Mouse (Mus musculus): Measurements from ENCODE around the gene Pam16. TPM values are rescaled to one million over a fixed set of nuclear protein-coding genes. Genes with fewer than 3 reads are reported as not detected.
"Not testable (repeated sequence)": the region's sequence is repeated elsewhere in the genome, so short reads cannot be mapped to it uniquely, and the experiment has no call there.

Gene Pam16
- total RNA-seq, 2 experiments from 2014 or later: 119 to 137 TPM

GRCm38 (mm10) chr16:4596836-4597235 lies 28.0 kb downstream of the Pam16 start:
- intact Hi-C loops (cut with DNase I): no loop called here

DNA sequence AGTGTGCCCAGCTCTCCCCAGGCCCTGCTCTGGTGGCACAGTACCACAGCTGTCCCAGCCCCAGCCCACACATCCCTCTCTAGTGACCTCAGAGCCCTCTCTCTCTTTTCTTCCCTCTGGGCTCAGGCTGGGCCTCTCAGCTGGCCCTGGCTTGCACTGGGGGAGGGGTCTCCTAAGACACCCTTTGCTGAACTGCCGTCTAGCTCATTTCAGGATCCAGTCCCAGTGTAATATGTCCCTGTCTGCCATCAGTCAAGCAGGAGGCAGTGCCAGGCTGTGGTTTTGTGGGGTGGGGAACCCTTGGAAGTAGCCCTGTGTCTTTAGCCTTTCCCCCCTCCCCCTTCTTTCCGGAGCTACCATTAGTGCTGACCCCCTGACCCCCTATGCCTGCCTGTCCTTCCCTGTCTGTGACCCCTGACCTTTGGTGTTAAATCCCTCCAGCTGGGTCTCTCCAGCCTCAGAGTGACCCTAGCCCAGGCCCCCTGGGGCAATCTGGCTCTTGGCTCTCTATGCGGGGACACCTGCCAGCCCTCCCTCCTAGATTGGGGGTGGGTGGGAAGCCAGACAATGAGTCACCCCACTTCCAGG lies 28.6 kb downstream of the Pam16 start:
- intact Hi-C loops (cut with DNase I): no loop called here
- no peak for DNase-seq

More at GRCm38 (mm10) chr16:4596836-4597235, 28.0 kb downstream of the Pam16 start:
- DNase-seq: no peak

- peak; percentile 59 to 60 for DNase-seq
- intact Hi-C loops (cut with DNase I): no loop called here
These were observed 29.2 kb downstream of the Pam16 start for GRCm38 (mm10) chr16:4595527-4595963.

DNA sequence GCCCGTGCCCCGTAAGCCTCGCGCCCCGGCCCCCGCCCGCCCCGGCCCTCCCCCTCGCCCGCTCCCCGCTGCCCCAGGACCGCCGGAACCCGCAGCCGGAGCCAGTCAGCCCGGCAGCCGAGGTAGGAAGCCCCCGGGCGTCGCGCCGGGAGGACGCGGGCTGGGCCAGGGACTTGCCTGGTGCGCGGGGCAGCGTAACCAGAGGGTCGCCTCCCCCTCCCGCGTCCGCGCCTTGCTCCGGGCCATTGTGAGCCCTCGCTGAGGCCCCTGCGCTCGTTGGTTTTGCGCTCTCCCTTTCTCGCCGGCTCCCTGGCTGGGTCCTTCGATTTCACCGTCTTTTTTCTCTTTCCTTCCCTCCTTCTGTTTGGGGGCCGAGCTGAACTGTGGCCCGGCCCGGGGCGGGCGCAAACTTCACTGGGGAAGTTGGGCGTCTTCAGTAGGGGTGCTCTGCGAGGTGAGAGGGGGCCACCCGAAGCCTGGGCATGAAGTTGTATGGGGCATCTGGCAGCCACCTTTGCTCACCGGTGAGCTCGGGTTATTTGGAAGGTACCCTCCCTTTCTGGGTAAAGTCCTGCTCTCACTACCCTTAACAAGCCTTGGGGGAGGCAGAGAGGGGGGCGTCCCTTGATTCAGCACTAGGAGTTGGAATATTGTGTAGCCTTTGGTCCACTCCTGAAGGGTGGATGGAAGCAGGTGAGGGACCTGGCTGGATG lies 29.8 kb downstream of the Pam16 start:
- intact Hi-C loops (cut with DNase I): no loop called here
- DNase-seq: no peak

DNA sequence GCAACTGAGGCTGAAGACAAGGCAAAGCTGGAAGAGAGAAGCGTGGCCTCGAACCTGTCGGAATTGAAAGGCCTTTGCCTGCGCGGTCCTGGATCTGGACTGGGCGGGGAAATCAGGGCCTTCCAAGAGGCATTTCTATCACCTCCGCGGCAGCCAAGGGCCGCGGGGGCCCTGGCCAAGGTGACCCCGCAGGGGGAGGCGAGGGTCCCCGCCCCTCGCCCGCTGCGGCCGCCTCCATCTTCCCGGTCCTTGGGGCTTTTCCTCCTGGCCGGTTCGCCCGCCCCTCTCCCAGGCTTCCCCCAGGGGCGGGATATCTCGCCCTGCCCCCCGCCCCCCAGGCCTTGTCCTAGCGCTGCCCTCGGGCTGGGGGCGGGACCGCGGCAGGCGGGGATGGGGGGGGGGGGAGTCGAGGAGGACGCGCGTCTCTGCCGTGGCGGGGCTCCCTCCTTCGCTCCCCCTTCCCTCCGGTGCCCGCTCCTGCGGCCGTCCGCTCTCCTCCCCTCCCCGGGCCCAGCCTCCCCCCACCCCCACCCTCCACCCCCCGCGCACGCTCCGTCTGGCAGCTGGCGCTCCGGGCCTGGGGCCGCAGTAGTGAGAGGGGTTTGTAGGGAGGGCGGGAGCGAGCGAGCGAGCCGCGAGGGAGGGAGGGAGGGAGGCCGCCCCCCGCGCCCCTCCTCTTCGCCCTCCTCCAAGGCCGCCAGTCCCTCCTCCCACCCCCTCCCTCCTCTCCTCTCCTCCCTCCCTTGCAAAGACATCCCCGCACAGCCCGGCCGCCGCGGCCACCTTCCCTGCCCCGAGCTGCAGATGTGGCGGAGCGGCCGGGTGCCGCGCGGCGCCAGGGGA lies 30.6 kb downstream of the Pam16 start, which contains the start of gene Glis2:
Gene Glis2 (plus strand): TSS at position 743 of the 843 bp plus-strand sequence.
- DNase-seq: peak; percentile 72 to 77
- intact Hi-C loops (cut with DNase I): no loop called here

- intact Hi-C loops (cut with DNase I): no loop called here
- peak; percentile 62 to 71 for DNase-seq
These were observed 31.6 kb downstream of the Pam16 start for GRCm38 (mm10) chr16:4592909-4593875.

DNA sequence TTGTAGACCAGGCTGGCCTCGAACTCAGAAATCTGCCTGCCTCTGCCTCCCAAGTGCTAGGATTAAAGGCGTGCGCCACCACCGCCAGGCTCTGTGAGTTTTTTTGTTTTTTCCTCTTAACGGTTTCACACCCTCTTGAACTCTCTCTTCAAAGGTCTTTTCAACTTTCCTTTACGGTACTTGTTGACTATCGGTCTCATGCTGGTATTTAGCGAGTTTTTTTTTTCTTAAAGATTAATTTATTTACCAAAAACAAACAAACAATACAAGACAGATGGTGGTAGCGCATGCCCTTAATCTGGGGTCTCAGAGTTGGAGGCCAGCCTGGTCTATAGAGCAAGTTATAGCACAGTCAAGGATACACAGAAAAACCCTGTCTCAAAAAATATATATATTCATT lies 34.6 kb downstream of the Pam16 start:
- DNase-seq: no peak
- intact Hi-C loops (cut with DNase I): no loop called here

GRCm38 (mm10) chr16:4587516-4588210 lies 37.1 kb downstream of the Pam16 start:
- intact Hi-C loops (cut with DNase I): no loop called here
- DNase-seq: peak in 1 of 2 experiments; percentile 27

GRCm38 (mm10) chr16:4586531-4587123 lies 38.2 kb downstream of the Pam16 start:
- DNase-seq: peak; percentile 98 to 99
- intact Hi-C loops (cut with DNase I): no loop called here

- intact Hi-C loops (cut with DNase I): no loop called here
- DNase-seq: no peak
These were observed 38.9 kb downstream of the Pam16 start for GRCm38 (mm10) chr16:4585642-4586530.

DNA sequence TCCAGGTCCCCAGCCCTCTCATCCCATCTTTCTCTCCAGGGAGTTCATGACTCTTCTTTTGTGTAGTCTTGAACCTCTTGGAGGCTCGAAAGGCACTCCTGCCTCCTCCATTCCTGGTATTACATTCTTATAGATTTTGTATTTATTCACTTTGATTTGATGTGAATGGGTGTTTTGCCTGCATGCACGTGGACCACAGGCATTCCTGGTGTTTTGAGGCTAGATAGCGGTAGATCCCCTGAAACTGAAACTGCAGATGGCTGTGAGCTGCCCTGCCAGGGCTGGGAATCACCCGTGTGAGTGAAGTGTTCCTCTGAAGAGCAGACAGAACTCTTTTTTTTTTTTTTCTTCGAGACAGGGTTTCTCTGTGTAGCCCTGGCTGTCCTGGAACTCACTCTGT lies 40.4 kb downstream of the Pam16 start:
- intact Hi-C loops (cut with DNase I): no loop called here
- no peak for DNase-seq

- intact Hi-C loops (cut with DNase I): loop anchor here (2.0 kb wide), 1 partner anchor 15 kb away; no protein-coding TSS in a partner anchor
These were observed 41.0 kb downstream of the Pam16 start for GRCm38 (mm10) chr16:4583807-4584206.

GRCm38 (mm10) chr16:4581179-4581578 lies 43.6 kb downstream of the Pam16 start:
- DNase-seq; intact Hi-C loops (cut with DNase I): not testable (repeated sequence)

More at GRCm38 (mm10) chr16:4583807-4584206, 41.0 kb downstream of the Pam16 start:
- no peak for DNase-seq

DNA sequence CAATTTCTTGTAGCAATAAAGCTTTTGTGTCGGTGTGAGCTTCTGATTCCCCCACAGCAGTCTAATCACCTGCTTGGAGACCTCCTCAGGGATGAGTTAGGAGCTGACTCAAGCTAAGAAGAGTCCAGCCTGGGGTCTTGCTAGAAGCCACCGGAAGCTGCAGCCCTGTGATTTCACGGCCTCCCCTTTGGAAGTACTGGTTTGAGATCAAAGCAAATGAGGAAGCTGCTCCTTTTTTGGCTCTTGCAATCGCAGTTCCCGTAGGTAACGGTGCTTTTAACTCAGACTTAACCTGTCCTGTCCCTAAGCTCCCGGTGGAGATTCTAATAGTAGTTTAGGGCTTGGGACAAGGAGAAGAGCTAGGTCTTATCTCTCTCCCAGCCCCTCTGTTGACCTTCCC lies 46.2 kb downstream of the Pam16 start:
- DNase-seq: no peak
- intact Hi-C loops (cut with DNase I): no loop called here

DNA sequence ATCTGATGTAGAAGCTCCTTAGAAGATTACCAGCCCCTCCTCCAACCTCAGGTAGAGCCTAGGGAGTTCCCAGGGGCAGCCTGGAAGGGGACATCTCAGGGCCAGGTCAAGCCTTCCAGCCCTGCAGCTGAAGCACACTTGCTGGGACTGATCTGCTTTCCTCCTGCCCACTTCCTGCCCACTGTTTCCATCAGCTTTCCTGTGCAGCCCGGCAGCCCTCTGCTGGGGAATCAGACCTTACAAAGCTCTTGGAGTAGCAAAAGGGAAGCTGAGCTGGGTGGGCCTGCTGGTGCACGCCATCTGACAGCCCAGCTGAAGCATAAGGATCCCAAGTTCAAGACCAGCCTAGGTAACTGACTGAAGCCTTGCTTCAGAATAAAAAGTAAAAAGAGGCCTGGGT lies 47.9 kb downstream of the Pam16 start:
- intact Hi-C loops (cut with DNase I): no loop called here

DNA sequence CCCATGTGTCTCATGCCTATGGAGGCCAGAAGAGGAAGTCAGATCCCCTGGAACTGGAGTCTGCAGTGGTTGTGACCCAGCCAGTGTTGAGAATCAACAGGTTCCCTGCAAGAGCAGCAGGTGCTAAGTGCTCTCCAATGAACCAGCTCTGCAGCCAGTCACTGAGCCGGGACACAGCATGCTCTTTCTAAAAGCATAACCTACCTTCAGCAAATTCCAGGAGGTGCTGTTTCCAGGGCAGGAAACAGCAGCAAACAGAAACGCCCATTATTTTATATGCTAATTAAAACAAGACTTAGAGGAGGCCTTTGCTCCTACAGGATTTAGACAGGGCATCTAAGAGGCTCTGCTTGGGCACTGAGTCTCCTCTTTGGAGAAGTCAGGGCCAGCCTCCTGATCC lies 48.8 kb downstream of the Pam16 start:
- DNase-seq: no peak
- intact Hi-C loops (cut with DNase I): no loop called here

More for the DNA sequence above, 47.9 kb downstream of the Pam16 start:
- DNase-seq: no peak

DNA sequence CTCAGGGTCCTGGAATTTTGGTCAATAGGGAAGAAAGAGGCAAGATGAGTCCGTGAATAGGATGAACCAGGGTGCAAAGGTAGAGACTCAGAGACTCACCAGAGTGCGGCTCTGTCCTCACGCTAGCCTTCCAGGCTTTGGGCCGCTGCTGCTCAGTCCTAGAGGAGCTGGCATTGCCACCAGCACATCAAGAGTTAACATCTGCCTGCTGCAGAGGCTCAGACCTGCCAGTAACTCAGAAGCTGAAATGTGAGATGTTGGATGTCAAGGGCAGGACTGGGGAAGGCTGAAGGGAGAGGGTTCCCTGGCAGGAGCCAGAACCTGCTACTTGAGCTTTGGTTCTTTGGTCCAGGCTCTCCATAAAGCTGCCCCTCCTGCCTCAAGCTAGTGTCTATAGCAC lies 54.1 kb downstream of the Pam16 start:
- intact Hi-C loops (cut with DNase I): no loop called here

GRCm38 (mm10) chr16:4567912-4568311 lies 56.9 kb downstream of the Pam16 start:
- intact Hi-C loops (cut with DNase I): loop anchor here (1.0 to 2.0 kb wide), 4 partner anchors 15 to 99 kb away; no protein-coding TSS in a partner anchor
- peak; percentile 86 to 94 for DNase-seq

More for the DNA sequence above, 54.1 kb downstream of the Pam16 start:
- DNase-seq: no peak
